Mouse (Mus musculus) v-Abl transformed pro-B cells (cell line): ENCODE results near the gene Gpx7.

Experiments
- in situ Hi-C, 2 experiments: fragments of 400-800 bp; cut with MboI; formaldehyde crosslinking; loops; one replicate each; pipeline ENCODE4 v1.15.1; 2025; ENCODE audit not compliant: unreplicated experiment in 2 of 2

Gene Gpx7

DNA sequence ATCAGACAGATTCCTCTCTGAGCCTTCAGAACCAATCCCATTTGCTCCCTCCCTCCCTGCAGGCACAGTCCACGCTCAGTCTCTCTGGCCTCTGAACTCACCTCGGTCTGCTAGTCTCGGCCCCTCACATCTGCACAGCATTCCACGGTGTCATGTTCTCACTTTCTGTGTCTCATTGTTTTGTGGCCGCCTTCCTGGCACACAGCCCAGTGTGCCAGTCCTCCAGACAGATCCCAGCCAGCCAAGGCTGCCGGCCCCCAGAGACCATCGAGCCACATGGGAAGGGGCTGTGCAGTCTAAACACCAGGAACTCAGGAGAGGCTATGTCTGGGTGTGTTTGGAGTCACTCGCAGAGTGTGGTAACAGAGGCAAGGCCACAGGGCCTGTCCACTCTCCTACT lies 55.9 kb downstream of the Gpx7 start:
- in situ Hi-C loops, result no loop called here
